Mouse (Mus musculus) hindbrain, embryonic 15.5 days (tissue): ENCODE results near the gene Olfr1085. TPM values are rescaled to one million over a fixed set of nuclear protein-coding genes. Genes with fewer than 3 reads are reported as not detected.
"Not testable (repeated sequence)": the region's sequence is repeated elsewhere in the genome, so short reads cannot be mapped to it uniquely, and the experiment has no call there.

Source experiments
- ATAC-seq: fragments of 200-750 bp; cut with Nextera tagmentation; 2 replicates; pipeline ENCODE4 v1.8.0; 2017; ENCODE audit warnings: low read depth, moderate number of reproducible peaks, moderate TSS enrichment; ENCODE audit not compliant: low FRiP score
- H3K27ac ChIP-seq: fragments of 300-500 bp; sonication (generic); replicated peaks from 2 replicates; pipeline ENCODE4 v1.5.1; 2015; ENCODE audit warnings: mild to moderate bottlenecking, inconsistent platforms
- H3K27me3 ChIP-seq: fragments of 300-500 bp; sonication (generic); 2 replicates; pipeline ENCODE4 v1.6.1; 2015; ENCODE audit warnings: control low read depth, inconsistent platforms
- H3K36me3 ChIP-seq: fragments of 300-500 bp; sonication (generic); 2 replicates; pipeline ENCODE4 v1.6.1; 2015; ENCODE audit warnings: control low read depth, inconsistent platforms
- H3K4me1 ChIP-seq: fragments of 300-500 bp; sonication (generic); replicated peaks from 2 replicates; pipeline ENCODE4 v1.6.1; 2015; ENCODE audit warnings: control low read depth, inconsistent platforms
- H3K4me2 ChIP-seq: fragments of 300-500 bp; sonication (generic); 2 replicates; pipeline ENCODE4 v1.6.1; 2015; ENCODE audit warnings: moderate library complexity, mild to moderate bottlenecking, inconsistent platforms
- H3K4me3 ChIP-seq: fragments of 300-500 bp; sonication (generic); 2 replicates; pipeline ENCODE4 v1.5.1; 2015; ENCODE audit warnings: mild to moderate bottlenecking, inconsistent platforms
- H3K9ac ChIP-seq: fragments of 300-500 bp; sonication (generic); 2 replicates; pipeline ENCODE4 v1.6.1; 2015; ENCODE audit warnings: inconsistent platforms
- H3K9me3 ChIP-seq: fragments of 300-500 bp; sonication (generic); 2 replicates; pipeline ENCODE4 v1.6.1; 2016; ENCODE audit warnings: control low read depth, inconsistent platforms
- WGBS: fragments of 180-500 bp; shearing (Covaris S2); methylation state at CpG from one replicate; pipeline ENCODE4 v1.1.7; 2015; 5-methylcytosine and 5-hydroxymethylcytosine counted together
- polyA plus RNA-seq: library from polyadenylated mRNA; unstranded; fragments of >200 nt; fragmentation: Nextera tagmentation; extraction: Ambion mirVana; gene quantifications from 2 replicates; pipeline ENCODE4 v1.2.1, GENCODE M21; 2015

Olfr1085 gene
- polyA plus RNA-seq = not detected in 2 replicates

GRCm38 (mm10) chr2:86661919-86662318, at the start of gene Olfr1085:
Gene Olfr1085 (minus strand): TSS chr2:86662019.
- 38% methylated on average over 1 of the region's 1 CpGs for WGBS
- Histone ChIP-seq H3K36me3 (no peaks in the 10 kb centered on the region), H3K27ac (no peak within 1 kb of the TSS), H3K9me3 (no peaks in the 10 kb centered on the region), H3K27me3 (no peaks in the 10 kb centered on the region), H3K4me3 (no peak within 1 kb of the TSS), H3K4me1 (no peaks in the 10 kb centered on the region), H3K4me2 (no peak within 1 kb of the TSS), H3K9ac (no peak within 1 kb of the TSS)
- no peak for ATAC-seq

- no peak within 1 kb of the TSS for H3K4me3 ChIP-seq
- no peaks in the 10 kb centered on the region for H3K27me3 ChIP-seq
- no peak within 1 kb of the TSS for H3K9ac ChIP-seq
- ATAC-seq = no peak
- H3K27ac ChIP-seq = no peak within 1 kb of the TSS
- H3K9me3 ChIP-seq = no peaks in the 10 kb centered on the region
- no peaks in the 10 kb centered on the region for H3K4me1 ChIP-seq
- no peak within 1 kb of the TSS for H3K4me2 ChIP-seq
- H3K36me3 ChIP-seq = no peaks in the 10 kb centered on the region
These were observed 36.5 kb upstream of the Olfr1085 start, which contains the start of gene Olfr1087 for GRCm38 (mm10) chr2:86698295-86698694. Gene Olfr1087 (minus strand): TSS chr2:86698395.

DNA sequence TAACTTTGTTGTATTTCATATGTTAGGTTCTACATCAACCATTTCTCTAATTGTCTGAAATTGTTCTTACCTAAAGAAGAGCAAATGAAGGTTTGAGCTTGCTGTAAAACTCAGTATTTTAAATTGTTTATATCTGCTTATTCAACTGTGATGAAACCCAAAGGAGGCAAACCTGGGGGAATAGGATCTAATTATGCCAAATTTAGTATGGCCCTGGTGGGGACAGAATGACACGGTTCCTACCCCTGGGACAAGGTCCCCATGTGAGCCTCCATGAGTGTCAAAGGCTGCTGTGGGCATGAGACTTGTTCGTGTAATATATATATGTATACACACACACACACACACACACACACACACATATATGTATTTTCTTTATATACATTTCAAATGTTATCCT, 18.2 kb upstream of the Olfr1085 start, which contains the start of gene Olfr1086:
Gene Olfr1086, minus strand, starts transcription at position 101 of the 400 bp plus-strand sequence.
- Histone ChIP-seq H3K36me3 (no peaks in the 10 kb centered on the region), H3K4me1 (no peaks in the 10 kb centered on the region), H3K4me2 (no peak within 1 kb of the TSS), H3K9me3 (no peaks in the 10 kb centered on the region), H3K4me3 (no peak within 1 kb of the TSS), H3K27me3 (no peaks in the 10 kb centered on the region), H3K27ac (no peak within 1 kb of the TSS), H3K9ac (no peak within 1 kb of the TSS)
- no peak for ATAC-seq
- WGBS = 75% methylated on average over 2 of the region's 2 CpGs

- WGBS = 88% methylated on average over 1 of the region's 1 CpGs
- not testable (repeated sequence) for ATAC-seq
These were observed 22.2 kb downstream of the Olfr1085 start, which contains the start of gene Olfr1084 for GRCm38 (mm10) chr2:86639625-86640024. Gene Olfr1084 (minus strand): TSS chr2:86639725.

More at GRCm38 (mm10) chr2:86639625-86640024, 22.2 kb downstream of the Olfr1085 start, which contains the start of gene Olfr1084:
- not testable (repeated sequence) for H3K27me3 ChIP-seq, H3K4me3 ChIP-seq, H3K9ac ChIP-seq, H3K4me1 ChIP-seq, H3K27ac ChIP-seq, H3K4me2 ChIP-seq, H3K9me3 ChIP-seq, H3K36me3 ChIP-seq

Other genes starting within 250 kb of the Olfr1085 start
- gene Olfr1061, start 248.0 kb downstream of the Olfr1085 start, polyA plus RNA-seq = not detected in 2 replicates
- not detected in 2 replicates for gene Olfr1062, start 235.3 kb downstream of the Olfr1085 start, polyA plus RNA-seq
- not detected in 2 replicates for gene Olfr1065, start 211.4 kb downstream of the Olfr1085 start, polyA plus RNA-seq
- gene Olfr1066, start 205.8 kb downstream of the Olfr1085 start, polyA plus RNA-seq = not detected in 2 replicates
- gene Olfr228, start 174.6 kb downstream of the Olfr1085 start, polyA plus RNA-seq = not detected in 2 replicates
- gene Olfr1076, start 153.6 kb downstream of the Olfr1085 start, polyA plus RNA-seq = not detected in 2 replicates
- not detected in 2 replicates for gene Olfr1079, start 119.5 kb downstream of the Olfr1085 start, polyA plus RNA-seq
- gene Olfr1080, start 103.8 kb downstream of the Olfr1085 start, polyA plus RNA-seq = not detected in 2 replicates
- gene Olfr1082, start 63.1 kb downstream of the Olfr1085 start, polyA plus RNA-seq = not detected in 2 replicates
- not detected in 2 replicates for gene Olfr1084, start 22.3 kb downstream of the Olfr1085 start, polyA plus RNA-seq
- gene Olfr1086, start 18.1 kb upstream of the Olfr1085 start, polyA plus RNA-seq = not detected in 2 replicates
- gene Olfr1087, start 36.4 kb upstream of the Olfr1085 start, polyA plus RNA-seq = not detected in 2 replicates
- not detected in 2 replicates for gene Olfr1089, start 71.7 kb upstream of the Olfr1085 start, polyA plus RNA-seq
- gene Olfr1090, start 97.0 kb upstream of the Olfr1085 start, polyA plus RNA-seq = not detected in 2 replicates
- not detected in 2 replicates for gene Olfr1093, start 120.5 kb upstream of the Olfr1085 start, polyA plus RNA-seq
- gene Olfr141, start 148.0 kb upstream of the Olfr1085 start, polyA plus RNA-seq = not detected in 2 replicates
- not detected in 2 replicates for gene Olfr1094, start 162.6 kb upstream of the Olfr1085 start, polyA plus RNA-seq
- gene Olfr1095, start 189.7 kb upstream of the Olfr1085 start, polyA plus RNA-seq = not detected in 2 replicates
- not detected in 2 replicates for gene Gm13723, start 212.8 kb upstream of the Olfr1085 start, polyA plus RNA-seq
- not detected in 2 replicates for gene Olfr1097, start 230.2 kb upstream of the Olfr1085 start, polyA plus RNA-seq